Mouse (Mus musculus) lung, embryonic 16.5 days (tissue): ENCODE measurements at regions not wholly inside any gene's neighbourhood (a gene's known extent, or its start where the extent isn't known, plus 50 kb on each side); places are given as distances from the start of the nearest gene placed in this dataset.

Source experiments
- ATAC-seq: fragments of 200-750 bp; cut with Nextera tagmentation; 2 replicates; pipeline ENCODE4 v1.8.0; 2017; ENCODE audit warnings: low read depth, mild to moderate bottlenecking, moderate library complexity
- H3K27ac ChIP-seq: fragments of 300-500 bp; sonication (generic); 2 replicates; pipeline ENCODE4 v1.5.1; 2014; ENCODE audit warnings: mild to moderate bottlenecking, control low read depth, low read length
- H3K27me3 ChIP-seq: fragments of 300-500 bp; sonication (generic); 2 replicates; pipeline ENCODE4 v1.6.1; 2014; ENCODE audit warnings: low read depth, low read length, mixed read lengths; ENCODE audit not compliant: control insufficient read depth, insufficient read depth
- H3K36me3 ChIP-seq: fragments of 300-500 bp; sonication (generic); 2 replicates; pipeline ENCODE4 v1.6.1; 2014; ENCODE audit warnings: low read length; ENCODE audit not compliant: control insufficient read depth, insufficient read depth
- H3K4me1 ChIP-seq: fragments of 300-500 bp; sonication (generic); replicated peaks from 2 replicates; pipeline ENCODE4 v1.6.1; 2014; ENCODE audit warnings: low read length, mixed read lengths; ENCODE audit not compliant: control insufficient read depth, insufficient read depth
- H3K4me2 ChIP-seq: fragments of 300-500 bp; sonication (generic); 2 replicates; pipeline ENCODE4 v1.6.1; 2014; ENCODE audit warnings: low read depth, low read length, control low read depth
- H3K4me3 ChIP-seq: fragments of 300-500 bp; sonication (generic); 2 replicates; pipeline ENCODE4 v1.5.1; 2014; ENCODE audit warnings: mild to moderate bottlenecking, low read length, control low read depth
- H3K9ac ChIP-seq: fragments of 300-500 bp; sonication (generic); 2 replicates; pipeline ENCODE4 v1.6.1; 2014; ENCODE audit warnings: low read length, control low read depth
- H3K9me3 ChIP-seq: fragments of 300-500 bp; sonication (generic); 2 replicates; pipeline ENCODE4 v1.6.1; 2016; ENCODE audit warnings: low read length; ENCODE audit not compliant: control insufficient read depth
- WGBS: fragments of 180-500 bp; shearing (Covaris S2); extraction: QIAGEN DNeasy Blood & Tissue Kit; methylation state at CpG from one replicate; pipeline ENCODE4 v1.1.7; 2014; 5-methylcytosine and 5-hydroxymethylcytosine counted together

DNA sequence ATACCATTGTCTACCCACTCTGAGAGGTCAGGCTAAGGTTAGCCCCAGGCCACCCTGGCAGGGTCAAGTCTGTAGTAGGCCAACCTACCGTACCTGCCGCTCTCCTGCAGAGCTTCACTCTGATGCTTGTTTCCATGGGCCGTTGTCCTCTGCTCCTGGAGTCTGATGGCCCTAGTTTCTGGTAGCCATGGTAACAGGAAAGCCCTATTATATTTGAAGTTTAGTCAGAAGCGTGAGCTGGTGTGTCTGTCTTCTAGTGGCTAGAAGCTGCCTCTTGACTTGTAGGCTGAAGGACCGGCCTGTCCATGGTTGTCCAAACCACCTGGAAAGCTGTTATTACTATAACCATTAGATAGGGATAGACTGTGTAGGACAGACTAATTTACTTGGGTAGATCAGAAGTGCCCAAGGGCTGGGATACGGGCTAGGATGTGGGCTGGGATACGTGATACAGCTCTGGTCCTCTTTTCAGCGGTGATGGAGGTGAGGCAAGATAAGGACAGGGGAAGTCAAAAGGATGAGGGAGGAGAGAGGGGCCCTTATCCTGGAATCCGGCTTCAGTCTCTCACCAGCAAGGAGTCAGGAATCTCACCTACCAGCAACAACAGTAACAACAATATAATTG lies 58.5 kb upstream of the Zfp706 start:
- Histone ChIP-seq H3K36me3 (no peaks in the 10 kb centered on the region), H3K27ac (no peak overlapping the region), H3K4me1 (no peaks in the 10 kb centered on the region), H3K4me3 (no peak overlapping the region), H3K9me3 (no peaks in the 10 kb centered on the region), H3K27me3 (no peaks in the 10 kb centered on the region), H3K9ac (no peak overlapping the region), H3K4me2 (no peak overlapping the region)
- WGBS = 68% methylated on average over 9 of the region's 9 CpGs
- no peak for ATAC-seq

DNA sequence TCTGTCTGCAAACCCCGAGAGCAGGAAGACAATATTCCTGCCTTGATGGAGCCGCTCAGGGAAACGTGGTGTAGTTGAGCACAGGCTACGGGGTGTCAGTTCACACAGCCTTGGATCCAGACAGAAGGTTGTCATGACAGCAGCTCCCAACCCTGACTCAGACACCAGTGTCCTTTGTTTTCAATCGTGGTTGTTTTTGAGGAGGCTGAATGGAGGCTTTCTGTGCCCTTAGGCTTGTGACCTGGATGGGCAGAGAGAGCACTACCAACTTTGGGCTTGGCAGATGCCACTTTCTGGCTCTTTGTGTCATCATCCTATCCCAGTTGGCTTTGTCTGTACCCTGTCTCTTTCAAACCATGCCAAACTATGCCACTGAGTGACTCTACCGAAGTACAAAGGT lies 57.8 kb upstream of the Zfp706 start:
- 85% methylated on average over 6 of the region's 6 CpGs for WGBS
- no peaks in the 10 kb centered on the region for H3K9me3 ChIP-seq
- H3K4me3 ChIP-seq = no peak overlapping the region
- ATAC-seq = no peak
- no peaks in the 10 kb centered on the region for H3K4me1 ChIP-seq
- no peak overlapping the region for H3K4me2 ChIP-seq
- no peak overlapping the region for H3K27ac ChIP-seq
- H3K27me3 ChIP-seq = no peaks in the 10 kb centered on the region
- H3K9ac ChIP-seq = no peak overlapping the region
- H3K36me3 ChIP-seq = no peaks in the 10 kb centered on the region

DNA sequence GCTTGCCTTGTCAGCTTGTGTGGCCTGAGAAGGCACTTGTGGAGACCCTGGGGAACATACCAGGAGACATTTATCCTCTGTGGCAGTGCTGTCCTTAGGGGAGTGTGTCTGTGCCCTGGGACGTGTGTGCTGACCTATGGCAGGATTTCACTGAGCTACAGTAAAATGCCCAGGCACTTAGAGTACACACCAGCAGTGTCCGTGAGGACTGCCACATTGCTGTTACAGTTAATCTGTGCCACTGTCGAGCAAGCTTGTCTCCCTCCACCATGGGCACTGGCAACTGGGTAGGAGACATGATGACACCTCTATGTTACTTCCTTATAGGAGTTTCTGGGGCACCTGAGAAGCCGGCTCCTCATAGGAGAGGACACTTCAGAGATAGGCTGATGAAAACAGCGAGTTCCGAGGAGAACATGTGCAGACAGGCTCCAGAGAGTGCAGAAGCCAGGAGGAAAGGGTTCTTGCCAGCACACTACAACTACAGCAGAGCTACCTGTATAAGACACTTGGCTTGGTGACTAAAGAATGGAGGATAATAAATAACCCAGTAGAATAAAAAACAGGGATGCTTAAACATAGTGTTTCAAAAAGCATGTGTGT lies 56.3 kb upstream of the Zfp706 start:
- 72% methylated on average over 6 of the region's 6 CpGs for WGBS
- ATAC-seq = no peak
- Histone ChIP-seq H3K9ac (no peak overlapping the region), H3K36me3 (no peaks in the 10 kb centered on the region), H3K27me3 (no peaks in the 10 kb centered on the region), H3K4me1 (no peaks in the 10 kb centered on the region), H3K9me3 (no peaks in the 10 kb centered on the region), H3K27ac (no peak overlapping the region), H3K4me2 (no peak overlapping the region), H3K4me3 (no peak overlapping the region)

DNA sequence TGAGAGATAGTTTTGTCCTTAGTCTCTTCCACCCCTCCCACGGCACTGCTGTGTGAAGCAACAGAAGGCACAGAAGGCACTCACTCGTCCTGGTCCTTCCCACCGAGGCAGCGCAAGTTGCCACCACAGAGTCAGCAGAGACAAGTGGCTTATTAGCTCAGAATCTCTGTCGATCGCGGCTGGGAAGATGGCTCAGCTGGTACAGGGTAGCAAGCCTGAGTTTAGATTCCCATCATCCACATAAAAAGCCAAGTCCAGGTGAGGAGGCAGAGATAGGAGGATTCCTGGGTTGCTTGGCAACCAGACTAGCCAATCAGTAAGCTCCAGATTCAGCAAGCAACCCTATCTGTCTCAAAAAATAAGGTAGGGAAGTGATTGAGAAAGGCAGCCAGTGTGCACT lies 55.0 kb upstream of the Zfp706 start:
- no peak overlapping the region for H3K4me2 ChIP-seq
- H3K27ac ChIP-seq = no peak overlapping the region
- H3K4me1 ChIP-seq = no peaks in the 10 kb centered on the region
- H3K27me3 ChIP-seq = no peaks in the 10 kb centered on the region
- H3K36me3 ChIP-seq = no peaks in the 10 kb centered on the region
- WGBS = 81% methylated on average over 7 of the region's 7 CpGs
- no peak overlapping the region for H3K9ac ChIP-seq
- no peaks in the 10 kb centered on the region for H3K9me3 ChIP-seq
- no peak for ATAC-seq
- no peak overlapping the region for H3K4me3 ChIP-seq

DNA sequence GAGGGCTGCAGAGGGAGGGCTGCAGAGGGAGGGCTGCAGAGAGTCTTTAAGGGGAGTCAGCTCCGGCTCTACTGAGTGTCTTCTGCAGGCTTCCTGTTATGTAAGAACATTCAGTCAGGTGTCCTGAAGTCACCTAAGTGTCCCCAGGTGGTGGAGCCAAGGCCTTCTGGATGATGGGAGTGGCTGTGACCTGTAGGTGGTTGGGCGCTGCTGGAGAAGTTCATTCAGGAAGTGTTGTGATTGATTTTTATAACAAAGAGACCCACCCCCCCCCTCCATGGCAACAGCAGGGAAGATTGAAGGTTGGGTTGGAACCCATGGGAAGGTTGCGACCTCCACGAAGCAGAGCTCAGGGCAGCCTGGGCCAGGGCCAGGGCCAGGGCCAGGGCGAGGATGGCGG lies 53.9 kb upstream of the Zfp706 start:
- ATAC-seq = no peak
- no peaks in the 10 kb centered on the region for H3K9me3 ChIP-seq
- H3K27ac ChIP-seq = no peak overlapping the region
- H3K4me1 ChIP-seq = no peaks in the 10 kb centered on the region
- no peak overlapping the region for H3K4me3 ChIP-seq
- WGBS = 72% methylated on average over 6 of the region's 6 CpGs
- no peak overlapping the region for H3K9ac ChIP-seq
- H3K4me2 ChIP-seq = no peak overlapping the region
- no peaks in the 10 kb centered on the region for H3K27me3 ChIP-seq
- no peaks in the 10 kb centered on the region for H3K36me3 ChIP-seq

DNA sequence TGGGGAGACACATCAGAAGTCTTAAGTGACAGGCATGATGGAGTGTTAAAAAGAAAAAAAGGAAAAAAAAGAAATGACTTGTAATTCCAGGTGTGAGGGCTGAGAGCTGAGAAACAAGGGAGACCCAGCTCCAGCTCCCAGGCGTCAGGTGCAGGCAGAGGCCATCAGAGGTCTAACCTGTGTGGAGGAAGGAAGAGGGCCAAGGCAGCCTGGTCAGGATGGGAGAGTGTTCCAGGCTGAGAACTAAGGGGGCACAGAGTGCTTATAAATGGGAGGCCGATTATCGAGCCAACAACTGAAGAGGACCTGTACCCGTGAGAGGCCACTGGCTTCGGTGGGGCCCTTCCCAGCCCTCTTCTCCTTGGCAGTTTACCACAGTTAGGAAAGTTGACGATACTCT lies 53.3 kb upstream of the Zfp706 start:
- Histone ChIP-seq H3K4me2 (no peak overlapping the region), H3K27me3 (no peaks in the 10 kb centered on the region), H3K27ac (no peak overlapping the region), H3K36me3 (no peaks in the 10 kb centered on the region), H3K4me1 (no peaks in the 10 kb centered on the region), H3K9ac (no peak overlapping the region), H3K9me3 (no peaks in the 10 kb centered on the region), H3K4me3 (no peak overlapping the region)
- 83% methylated on average over 6 of the region's 6 CpGs for WGBS
- no peak for ATAC-seq
